In the genomic region with DNA sequence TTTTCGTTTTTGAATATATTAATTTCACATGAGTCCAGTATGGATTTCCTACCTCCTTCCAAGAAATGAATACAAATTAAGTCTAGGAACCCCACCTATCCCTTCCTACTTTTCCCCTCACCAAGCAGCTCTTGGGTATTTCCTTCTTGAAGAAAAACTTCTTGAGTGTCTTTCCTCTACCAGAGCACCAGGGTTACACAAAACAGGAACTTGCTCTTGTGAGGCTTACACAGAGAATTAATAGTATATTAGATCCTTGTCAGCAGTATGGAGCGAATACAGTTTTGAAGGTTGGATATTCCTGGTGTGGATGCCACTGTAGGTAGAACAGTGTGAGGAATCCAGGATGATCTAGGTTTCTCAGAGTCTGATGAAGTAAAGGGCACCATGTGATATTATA, we compare ENCODE assay signal across 20 mouse cellular contexts.
"Had no signal": no experiment of that assay in that cellular context is flagged by ENCODE, and none has a peak within 500 bp of the region (broad histone marks: within the 10 kb centered on the region; RNA-seq: fewer than 3 reads in every experiment).

No protein-coding gene starts in this region.

- ATAC-seq: liver, postnatal 0 days; lung, postnatal 0 days; midbrain, embryonic 13.5 days; midbrain, embryonic 15.5 days had no signal

- DNase-seq: liver, postnatal 0 days; lung, adult 2 months; lung, postnatal 14 days; lung, postnatal 4 days; retina, postnatal 1 day; right cerebral cortex, adult 18-20 months; right cerebral cortex, postnatal 25 days; right cerebral cortex, postnatal 4 days; spleen, adult 18-20 months; thymus, adult 2 months; thymus, postnatal 25 days; thymus, postnatal 4 days had no signal

- H3K36me3 ChIP-seq: liver, embryonic 15.5 days; lung, embryonic 15.5 days; midbrain, embryonic 13.5 days; midbrain, embryonic 15.5 days; neural tube, embryonic 12.5 days; stomach, embryonic 15.5 days had no signal

- H3K27me3 ChIP-seq: liver, embryonic 15.5 days; lung, embryonic 15.5 days; megakaryocyte, embryonic 14.5 days; midbrain, embryonic 13.5 days; midbrain, embryonic 15.5 days; neural tube, embryonic 12.5 days; stomach, embryonic 15.5 days had no signal
